Mouse (Mus musculus): ENCODE data around the gene Sgcd. TPM values are rescaled to one million over a fixed set of nuclear protein-coding genes. Genes with fewer than 3 reads are reported as not detected.

The Sgcd gene
- polyA plus RNA-seq, 1 experiment from 2014 or later = 2.2 TPM

DNA sequence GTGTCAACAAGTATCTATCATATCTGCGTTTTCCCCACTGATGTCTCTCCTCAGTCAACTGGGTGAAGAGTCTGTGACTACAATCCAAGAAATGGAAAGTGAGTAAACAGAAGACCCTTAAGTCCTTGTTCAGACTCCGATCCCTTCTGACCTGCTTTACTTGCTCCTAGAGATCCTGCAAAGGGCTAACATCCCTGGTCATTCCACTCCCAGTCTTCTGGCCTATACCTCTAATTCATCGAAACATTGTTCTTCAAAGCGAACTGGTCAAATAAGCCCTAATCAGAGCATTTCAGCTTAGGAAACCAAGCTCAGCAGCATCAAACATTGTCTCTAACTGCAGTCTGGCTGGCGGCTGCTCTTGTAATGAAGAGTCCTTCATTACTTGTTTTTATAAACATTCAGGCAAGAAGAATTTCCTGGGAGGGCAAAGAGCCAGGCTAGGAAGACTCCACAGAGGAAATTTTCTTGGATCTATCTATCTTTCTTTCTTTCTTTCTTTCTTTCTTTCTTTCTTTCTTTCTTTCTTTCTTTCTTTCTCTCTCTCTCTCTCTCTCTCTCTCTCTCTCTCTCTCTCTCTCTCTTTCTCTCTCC is 833.8 kb downstream of the Sgcd start:
- no peak overlapping the region for H3K9ac ChIP-seq
- no peaks in the 10 kb centered on the region for H3K36me3 ChIP-seq
- no peaks in the 10 kb centered on the region for H3K4me1 ChIP-seq
- no peak overlapping the region for H3K27ac ChIP-seq
- ATAC-seq (replicated peaks; ENCODE audit: low FRiP score) = no peak
- no peak overlapping the region for H3K4me2 ChIP-seq
- H3K9me3 ChIP-seq (replicated peaks) = no peaks in the 10 kb centered on the region
- WGBS = 80% methylated on average over 5 of the region's 5 CpGs
- H3K27me3 ChIP-seq = no peaks in the 10 kb centered on the region
- H3K4me3 ChIP-seq (replicated peaks) = no peak overlapping the region

GRCm38 (mm10) chr11:47149607-47150006 is 839.2 kb downstream of the Sgcd start:
- H3K27ac ChIP-seq = no peak overlapping the region
- WGBS = 44% methylated on average over 9 of the region's 9 CpGs
- no peak overlapping the region for H3K4me2 ChIP-seq
- H3K9ac ChIP-seq = no peak overlapping the region
- H3K27me3 ChIP-seq = no peaks in the 10 kb centered on the region
- peak; percentile 84 for ATAC-seq (replicated peaks; ENCODE audit: low FRiP score)
- H3K36me3 ChIP-seq = no peaks in the 10 kb centered on the region
- no peak overlapping the region for H3K4me3 ChIP-seq (replicated peaks)
- H3K9me3 ChIP-seq (replicated peaks) = no peaks in the 10 kb centered on the region
- no peaks in the 10 kb centered on the region for H3K4me1 ChIP-seq

GRCm38 (mm10) chr11:47139867-47140266 is 848.9 kb downstream of the Sgcd start:
- Histone ChIP-seq H3K36me3 (no peaks in the 10 kb centered on the region), H3K27me3 (no peaks in the 10 kb centered on the region), H3K9ac (no peak overlapping the region), H3K27ac (no peak overlapping the region), H3K4me3 (replicated peaks) (no peak overlapping the region), H3K4me1 (no peaks in the 10 kb centered on the region), H3K4me2 (no peak overlapping the region), H3K9me3 (replicated peaks) (no peaks in the 10 kb centered on the region; the same call in 1 of the 2 replicates)
- ATAC-seq (replicated peaks; ENCODE audit: low FRiP score) = no peak
- WGBS = 89% methylated on average over 2 of the region's 2 CpGs

GRCm38 (mm10) chr11:47139271-47139670 is 849.5 kb downstream of the Sgcd start:
- Histone ChIP-seq H3K27me3 (no peaks in the 10 kb centered on the region), H3K4me2 (no peak overlapping the region), H3K4me3 (replicated peaks) (no peak overlapping the region), H3K36me3 (no peaks in the 10 kb centered on the region), H3K27ac (no peak overlapping the region), H3K4me1 (no peaks in the 10 kb centered on the region), H3K9ac (no peak overlapping the region), H3K9me3 (replicated peaks) (no peaks in the 10 kb centered on the region; the same call in 1 of the 2 replicates)
- ATAC-seq (replicated peaks; ENCODE audit: low FRiP score) = no peak
- 88% methylated on average over 1 of the region's 1 CpGs for WGBS

- WGBS = 92% methylated on average over 6 of the region's 6 CpGs
- H3K4me3 ChIP-seq (replicated peaks) = no peak overlapping the region
- no peak overlapping the region for H3K4me2 ChIP-seq
- no peak overlapping the region for H3K9ac ChIP-seq
- H3K36me3 ChIP-seq = no peaks in the 10 kb centered on the region
- H3K27me3 ChIP-seq = no peaks in the 10 kb centered on the region
- peaks cover 10% of the 10 kb centered on the region for H3K4me1 ChIP-seq
- H3K27ac ChIP-seq = no peak overlapping the region
- no peaks in the 10 kb centered on the region for H3K9me3 ChIP-seq (replicated peaks)
- no peak for ATAC-seq (replicated peaks; ENCODE audit: low FRiP score)
Measured at GRCm38 (mm10) chr11:47132410-47132809, 856.4 kb downstream of the Sgcd start.

- ATAC-seq (replicated peaks; ENCODE audit: low FRiP score) = 0 out of 2 replicates have a peak, but pooled peaks have one; percentile 25
- no peaks in the 10 kb centered on the region for H3K27me3 ChIP-seq
- no peak overlapping the region for H3K4me2 ChIP-seq
- H3K9ac ChIP-seq = no peak overlapping the region
- WGBS = 45% methylated on average over 3 of the region's 3 CpGs
- H3K36me3 ChIP-seq = no peaks in the 10 kb centered on the region
- no peak overlapping the region for H3K27ac ChIP-seq
- no peaks in the 10 kb centered on the region for H3K9me3 ChIP-seq (replicated peaks)
- H3K4me3 ChIP-seq (replicated peaks) = no peak overlapping the region
- H3K4me1 ChIP-seq = peaks cover 10% of the 10 kb centered on the region
Measured at GRCm38 (mm10) chr11:47130432-47130831, 858.3 kb downstream of the Sgcd start.

DNA sequence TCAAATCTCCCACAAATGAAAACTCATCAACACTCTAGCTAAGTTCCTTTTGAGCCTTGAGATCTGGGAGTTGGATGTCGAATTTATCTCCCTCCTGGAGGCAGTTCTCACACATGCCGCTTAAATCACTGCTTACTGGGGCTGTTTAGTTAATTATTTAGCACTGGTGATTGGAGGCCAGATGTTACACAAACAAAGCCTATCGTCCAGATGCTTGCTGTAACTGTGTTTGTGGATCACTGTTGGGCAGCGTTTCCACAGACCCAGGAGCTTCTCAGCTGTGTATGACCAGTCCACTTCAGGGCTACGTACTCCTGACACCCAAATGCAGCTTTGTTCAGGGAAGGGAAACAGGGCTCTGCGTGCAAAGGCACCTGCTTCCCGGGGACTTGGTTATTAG is 858.8 kb downstream of the Sgcd start:
- Histone ChIP-seq H3K27me3 (no peaks in the 10 kb centered on the region), H3K4me2 (no peak overlapping the region), H3K27ac (no peak overlapping the region; the same call in 1 of the 2 replicates), H3K9me3 (replicated peaks) (no peaks in the 10 kb centered on the region), H3K4me3 (replicated peaks) (no peak overlapping the region), H3K4me1 (peaks cover 10% of the 10 kb centered on the region), H3K36me3 (no peaks in the 10 kb centered on the region), H3K9ac (no peak overlapping the region)
- peak; percentile 77 for ATAC-seq (replicated peaks; ENCODE audit: low FRiP score)
- 23% methylated on average over 7 of the region's 7 CpGs for WGBS

DNA sequence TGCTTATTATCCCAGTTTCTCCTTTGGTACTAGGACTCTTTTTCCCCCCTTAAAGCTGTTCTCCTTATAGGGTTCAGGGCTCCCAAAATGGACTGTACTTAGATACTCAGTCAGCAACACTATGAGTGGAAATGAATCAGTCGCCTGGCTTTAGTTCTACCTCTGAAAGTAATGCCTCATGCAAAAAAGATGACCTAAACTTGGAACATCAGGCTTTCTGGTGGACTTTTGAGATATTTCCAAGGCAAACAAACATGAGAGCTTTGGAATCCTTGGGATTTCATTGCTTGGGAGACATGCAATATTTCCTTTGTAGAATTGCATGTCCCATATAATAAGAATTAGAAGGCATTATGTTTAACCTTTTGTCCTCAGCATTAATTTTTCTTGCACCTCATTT is 859.6 kb downstream of the Sgcd start:
- Histone ChIP-seq H3K27me3 (no peaks in the 10 kb centered on the region), H3K27ac (no peak overlapping the region), H3K4me2 (no peak overlapping the region), H3K4me3 (replicated peaks) (no peak overlapping the region), H3K36me3 (no peaks in the 10 kb centered on the region), H3K9ac (no peak overlapping the region), H3K4me1 (peaks cover 10% of the 10 kb centered on the region), H3K9me3 (replicated peaks) (no peaks in the 10 kb centered on the region)
- no peak for ATAC-seq (replicated peaks; ENCODE audit: low FRiP score)
- 56% methylated on average over 1 of the region's 1 CpGs for WGBS

- H3K36me3 ChIP-seq = no peaks in the 10 kb centered on the region
- H3K27me3 ChIP-seq = no peaks in the 10 kb centered on the region
- no peak overlapping the region for H3K9ac ChIP-seq
- no peak for ATAC-seq (replicated peaks; ENCODE audit: low FRiP score)
- H3K4me2 ChIP-seq = no peak overlapping the region
- H3K9me3 ChIP-seq (replicated peaks) = no peaks in the 10 kb centered on the region
- H3K4me1 ChIP-seq = peaks cover 10% of the 10 kb centered on the region
- no peak overlapping the region for H3K27ac ChIP-seq
- H3K4me3 ChIP-seq (replicated peaks) = no peak overlapping the region
- WGBS = 92% methylated on average over 3 of the region's 3 CpGs
Measured at GRCm38 (mm10) chr11:47128331-47128730, 860.4 kb downstream of the Sgcd start.

DNA sequence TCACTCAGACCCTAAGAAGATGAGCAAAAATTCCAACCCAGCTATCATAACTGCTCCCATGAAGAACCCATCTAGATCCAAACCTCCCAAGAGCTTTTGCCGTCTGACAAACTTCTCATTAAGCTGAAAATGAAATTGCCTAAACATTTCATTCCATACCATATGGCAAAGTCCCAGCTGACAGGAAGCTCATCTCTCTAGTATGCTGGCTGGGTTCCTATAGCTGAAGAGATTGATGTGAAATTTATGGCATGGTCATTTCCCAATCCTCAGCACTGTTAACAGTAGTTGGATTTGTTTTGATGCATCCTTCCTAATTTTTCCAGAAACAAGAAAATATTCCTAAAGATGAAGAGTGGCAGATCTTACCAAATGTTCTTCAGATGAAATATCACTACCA is 867.9 kb downstream of the Sgcd start:
- H3K9ac ChIP-seq = no peak overlapping the region
- no peak for ATAC-seq (replicated peaks; ENCODE audit: low FRiP score)
- no peaks in the 10 kb centered on the region for H3K27me3 ChIP-seq
- H3K4me1 ChIP-seq = no peaks in the 10 kb centered on the region
- H3K36me3 ChIP-seq = no peaks in the 10 kb centered on the region
- no peak overlapping the region for H3K4me3 ChIP-seq (replicated peaks)
- no peaks in the 10 kb centered on the region for H3K9me3 ChIP-seq (replicated peaks)
- WGBS = 66% methylated on average over 1 of the region's 1 CpGs
- H3K4me2 ChIP-seq = no peak overlapping the region
- H3K27ac ChIP-seq = no peak overlapping the region

DNA sequence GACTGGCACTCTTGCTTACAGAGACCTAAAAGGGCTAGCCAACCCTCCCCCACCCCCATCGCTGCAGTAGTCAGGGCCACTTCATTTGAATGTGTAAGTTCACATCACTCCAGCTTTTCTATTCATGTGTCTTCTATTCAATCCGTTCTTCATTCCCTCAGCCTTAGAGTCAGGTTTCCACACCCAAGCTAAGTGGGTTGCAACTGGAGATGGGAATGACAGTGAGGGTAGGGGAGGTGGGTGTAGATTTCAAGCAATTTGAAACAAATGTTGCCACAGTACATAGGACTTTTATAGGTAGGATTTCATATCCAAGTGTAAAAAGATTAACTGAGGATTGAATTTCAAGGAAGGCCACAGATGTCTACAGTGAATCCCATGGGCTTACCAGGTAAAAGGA is 870.9 kb downstream of the Sgcd start:
- Histone ChIP-seq H3K27me3 (no peaks in the 10 kb centered on the region), H3K27ac (peak overlapping the region; percentile 19), H3K4me3 (replicated peaks) (no peak overlapping the region), H3K4me1 (peaks cover 4% of the 10 kb centered on the region), H3K9me3 (replicated peaks) (no peaks in the 10 kb centered on the region), H3K36me3 (no peaks in the 10 kb centered on the region), H3K4me2 (no peak overlapping the region), H3K9ac (no peak overlapping the region)
- 27% methylated on average over 2 of the region's 2 CpGs for WGBS
- ATAC-seq (replicated peaks; ENCODE audit: low FRiP score) = peak; percentile 47

DNA sequence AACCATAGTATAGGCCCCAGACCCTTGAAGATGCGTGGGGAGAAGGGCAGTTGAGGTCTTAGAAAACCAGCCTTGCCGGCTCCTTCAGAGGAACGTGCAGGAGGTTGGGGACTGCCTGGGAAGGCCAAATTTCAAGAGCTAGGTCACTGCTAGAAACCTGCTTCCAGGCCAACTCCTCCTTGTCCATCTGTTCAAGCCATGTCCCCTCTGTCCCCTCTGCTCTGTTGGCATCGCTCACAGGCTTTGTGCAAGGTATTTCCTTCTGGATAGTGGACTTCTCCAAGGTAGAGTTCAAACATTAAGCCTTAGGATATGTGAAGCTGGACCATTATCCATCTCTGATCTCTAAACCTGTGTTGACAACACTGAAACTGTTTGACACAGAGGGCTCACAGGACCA is 874.4 kb downstream of the Sgcd start:
- Histone ChIP-seq H3K4me2 (no peak overlapping the region), H3K4me1 (peaks cover 16% of the 10 kb centered on the region), H3K4me3 (replicated peaks) (no peak overlapping the region), H3K9me3 (replicated peaks) (no peaks in the 10 kb centered on the region), H3K9ac (no peak overlapping the region), H3K27ac (no peak overlapping the region), H3K27me3 (no peaks in the 10 kb centered on the region), H3K36me3 (no peaks in the 10 kb centered on the region)
- ATAC-seq (replicated peaks; ENCODE audit: low FRiP score) = no peak
- 88% methylated on average over 4 of the region's 4 CpGs for WGBS

DNA sequence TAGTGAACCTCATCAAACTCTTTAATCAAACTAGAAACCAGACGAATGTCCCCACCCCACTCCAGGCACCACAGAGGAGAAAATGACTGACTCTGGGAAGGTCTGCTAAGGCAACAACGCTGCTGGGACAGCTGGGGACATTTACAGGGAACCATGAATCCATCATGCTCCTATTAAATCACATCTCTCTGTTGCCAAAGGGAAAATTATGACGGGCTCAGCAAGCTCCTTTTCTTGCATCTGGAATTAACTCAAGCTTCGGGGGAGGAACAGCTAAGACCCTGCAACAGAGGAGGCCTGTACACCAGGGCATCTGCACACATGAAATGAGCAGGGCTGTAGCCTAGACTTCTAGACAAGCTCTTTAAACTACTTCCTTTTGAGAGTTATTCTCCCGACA is 875.7 kb downstream of the Sgcd start:
- no peak for ATAC-seq (replicated peaks; ENCODE audit: low FRiP score)
- no peak overlapping the region for H3K4me2 ChIP-seq
- H3K27me3 ChIP-seq = no peaks in the 10 kb centered on the region
- no peak overlapping the region for H3K9ac ChIP-seq
- no peaks in the 10 kb centered on the region for H3K9me3 ChIP-seq (replicated peaks)
- H3K36me3 ChIP-seq = no peaks in the 10 kb centered on the region
- H3K4me3 ChIP-seq (replicated peaks) = no peak overlapping the region
- peaks cover 16% of the 10 kb centered on the region for H3K4me1 ChIP-seq
- no peak overlapping the region for H3K27ac ChIP-seq
- WGBS = 28% methylated on average over 5 of the region's 5 CpGs

Data from kidney, embryonic 15.5 days (tissue).